Mouse (Mus musculus) c-Kit-positive CD71-positive TER-119-positive erythroid progenitor cells, embryonic 14.5 days (primary cell): ENCODE data around the gene Gm8011.
"Not testable (repeated sequence)": the region's sequence is repeated elsewhere in the genome, so short reads cannot be mapped to it uniquely, and the experiment has no call there.

Experiments used
- DNase-seq: peaks from one replicate; pipeline ENCODE4 v3.0.0-alpha.2; 2013; ENCODE audit warnings: low spot score

Gene Gm8011

GRCm38 (mm10) chr14:42463581-42463980 is at the start of gene Gm8011:
Gene Gm8011, plus strand, starts transcription at chr14:42463881.
- not testable (repeated sequence) for DNase-seq

DNA sequence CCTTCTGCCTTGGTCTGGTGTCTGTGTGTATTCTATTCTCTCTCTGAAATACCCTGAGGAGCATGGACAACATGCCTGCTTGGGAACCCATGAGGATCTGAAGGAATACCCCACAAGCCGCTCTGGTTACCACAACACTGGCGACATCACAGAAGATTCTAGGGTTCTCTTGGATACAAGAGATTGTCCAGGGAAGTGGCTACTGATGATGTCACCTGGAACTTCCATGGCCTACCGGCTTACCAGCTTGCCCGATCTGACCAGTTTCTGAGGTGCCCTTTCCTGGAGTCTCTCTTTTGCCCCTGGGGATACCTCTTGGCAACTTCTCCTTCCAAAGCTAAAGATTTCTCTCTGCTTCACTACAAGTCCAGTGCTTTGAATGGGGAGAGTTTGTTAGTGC is 24.1 kb upstream of the Gm8011 start, which contains the start of gene Gm8005:
Gene Gm8005, minus strand, starts transcription at position 101 of the 400 bp plus-strand sequence.
- not testable (repeated sequence) for DNase-seq

DNA sequence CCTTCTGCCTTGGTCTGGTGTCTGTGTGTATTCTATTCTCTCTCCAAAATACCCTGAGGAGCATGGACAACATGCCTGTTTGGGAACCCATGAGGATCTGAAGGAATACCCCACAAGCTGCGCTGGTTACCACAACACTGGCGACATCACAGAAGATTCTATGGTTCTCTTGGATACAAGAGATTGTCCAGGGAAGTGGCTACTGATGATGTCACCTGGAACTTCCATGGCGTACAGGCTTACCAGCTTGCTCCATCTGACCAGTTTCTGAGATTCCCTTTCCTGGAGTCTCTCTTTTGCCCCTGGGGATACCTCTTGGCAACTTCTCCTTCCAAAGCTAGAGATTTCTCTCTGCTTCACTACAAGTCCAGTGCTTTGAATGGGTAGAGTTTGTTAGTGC is 38.6 kb downstream of the Gm8011 start, which contains the start of gene Gm8020:
Gene Gm8020, minus strand, starts transcription at position 101 of the 400 bp plus-strand sequence.
- not testable (repeated sequence) for DNase-seq
